Mouse (Mus musculus): ENCODE data around the gene Grid2. TPM values are rescaled to one million over a fixed set of nuclear protein-coding genes. Genes with fewer than 3 reads are reported as not detected.

Gene Grid2
- polyA plus RNA-seq, 1 experiment from 2014 or later: 1.8 TPM

GRCm38 (mm10) chr6:64293761-64294160 lies 1038.1 kb downstream of the Grid2 start:
- Histone ChIP-seq H3K4me2 (no peak overlapping the region), H3K9ac (no peak overlapping the region), H3K4me1 (no peaks in the 10 kb centered on the region), H3K36me3 (replicated peaks) (no peaks in the 10 kb centered on the region), H3K4me3 (replicated peaks) (no peak overlapping the region), H3K9me3 (no peaks in the 10 kb centered on the region), H3K27ac (no peak overlapping the region), H3K27me3 (no peaks in the 10 kb centered on the region)
- ATAC-seq (ENCODE audit: low FRiP score): no peak
- WGBS: 74% methylated on average over 1 of the region's 1 CpGs

- WGBS: 64% methylated on average over 1 of the region's 1 CpGs
- Histone ChIP-seq H3K27ac (no peak overlapping the region), H3K9ac (no peak overlapping the region), H3K36me3 (replicated peaks) (no peaks in the 10 kb centered on the region), H3K4me2 (no peak overlapping the region), H3K9me3 (no peaks in the 10 kb centered on the region), H3K4me1 (no peaks in the 10 kb centered on the region), H3K4me3 (replicated peaks) (no peak overlapping the region), H3K27me3 (no peaks in the 10 kb centered on the region)
- ATAC-seq (ENCODE audit: low FRiP score): no peak
These were observed 1042.0 kb downstream of the Grid2 start for GRCm38 (mm10) chr6:64297633-64298032.

- Histone ChIP-seq H3K27ac (no peak overlapping the region), H3K4me3 (replicated peaks) (no peak overlapping the region), H3K9ac (no peak overlapping the region), H3K9me3 (no peaks in the 10 kb centered on the region), H3K4me2 (no peak overlapping the region), H3K36me3 (replicated peaks) (no peaks in the 10 kb centered on the region), H3K4me1 (no peaks in the 10 kb centered on the region), H3K27me3 (no peaks in the 10 kb centered on the region)
- 77% methylated on average over 2 of the region's 2 CpGs for WGBS
- ATAC-seq (ENCODE audit: low FRiP score): no peak
These were observed 1049.2 kb downstream of the Grid2 start for GRCm38 (mm10) chr6:64304709-64305476.

- Histone ChIP-seq H3K4me1 (no peaks in the 10 kb centered on the region), H3K27me3 (no peaks in the 10 kb centered on the region), H3K9me3 (no peaks in the 10 kb centered on the region), H3K4me3 (replicated peaks) (no peak overlapping the region), H3K4me2 (no peak overlapping the region), H3K36me3 (replicated peaks) (no peaks in the 10 kb centered on the region), H3K9ac (no peak overlapping the region), H3K27ac (no peak overlapping the region)
- 76% methylated on average over 1 of the region's 1 CpGs for WGBS
- ATAC-seq (ENCODE audit: low FRiP score): no peak
These were observed 1053.0 kb downstream of the Grid2 start for GRCm38 (mm10) chr6:64308631-64309030.

GRCm38 (mm10) chr6:64313132-64313531 lies 1057.5 kb downstream of the Grid2 start:
- Histone ChIP-seq H3K9me3 (no peaks in the 10 kb centered on the region), H3K4me2 (no peak overlapping the region), H3K4me1 (no peaks in the 10 kb centered on the region), H3K27me3 (no peaks in the 10 kb centered on the region), H3K9ac (no peak overlapping the region), H3K27ac (no peak overlapping the region), H3K36me3 (replicated peaks) (no peaks in the 10 kb centered on the region), H3K4me3 (replicated peaks) (no peak overlapping the region)
- WGBS: 77% methylated on average over 1 of the region's 1 CpGs
- no peak for ATAC-seq (ENCODE audit: low FRiP score)

GRCm38 (mm10) chr6:64326936-64327335 lies 1071.3 kb downstream of the Grid2 start:
- Histone ChIP-seq H3K4me1 (no peaks in the 10 kb centered on the region), H3K9me3 (no peaks in the 10 kb centered on the region), H3K36me3 (replicated peaks) (no peaks in the 10 kb centered on the region), H3K27me3 (no peaks in the 10 kb centered on the region), H3K4me2 (no peak overlapping the region), H3K27ac (no peak overlapping the region), H3K4me3 (replicated peaks) (no peak overlapping the region), H3K9ac (no peak overlapping the region)
- WGBS: 88% methylated on average over 1 of the region's 1 CpGs
- no peak for ATAC-seq (ENCODE audit: low FRiP score)

- Histone ChIP-seq H3K36me3 (replicated peaks) (no peaks in the 10 kb centered on the region), H3K27ac (no peak overlapping the region), H3K9ac (no peak overlapping the region), H3K27me3 (no peaks in the 10 kb centered on the region), H3K4me3 (replicated peaks) (no peak overlapping the region), H3K4me2 (no peak overlapping the region), H3K9me3 (no peaks in the 10 kb centered on the region), H3K4me1 (no peaks in the 10 kb centered on the region)
- no peak for ATAC-seq (ENCODE audit: low FRiP score)
- 77% methylated on average over 3 of the region's 3 CpGs for WGBS
These were observed 1072.2 kb downstream of the Grid2 start for GRCm38 (mm10) chr6:64327876-64328275.

GRCm38 (mm10) chr6:64398413-64399098 lies 1142.9 kb downstream of the Grid2 start:
- no peak overlapping the region for H3K9ac ChIP-seq
- no peaks in the 10 kb centered on the region for H3K36me3 ChIP-seq (replicated peaks)
- no peaks in the 10 kb centered on the region for H3K27me3 ChIP-seq
- ATAC-seq (ENCODE audit: low FRiP score): no peak
- H3K9me3 ChIP-seq: no peaks in the 10 kb centered on the region
- WGBS: 94% methylated on average over 4 of the region's 4 CpGs
- H3K27ac ChIP-seq: no peak overlapping the region
- no peak overlapping the region for H3K4me2 ChIP-seq
- no peaks in the 10 kb centered on the region for H3K4me1 ChIP-seq
- H3K4me3 ChIP-seq (replicated peaks): no peak overlapping the region

GRCm38 (mm10) chr6:64427658-64428057 lies 1172.0 kb downstream of the Grid2 start:
- H3K9me3 ChIP-seq: no peaks in the 10 kb centered on the region
- no peaks in the 10 kb centered on the region for H3K27me3 ChIP-seq
- H3K4me2 ChIP-seq: no peak overlapping the region
- H3K4me1 ChIP-seq: no peaks in the 10 kb centered on the region
- H3K36me3 ChIP-seq (replicated peaks): no peaks in the 10 kb centered on the region
- no peak overlapping the region for H3K27ac ChIP-seq
- ATAC-seq (ENCODE audit: low FRiP score): no peak
- H3K9ac ChIP-seq: no peak overlapping the region
- no peak overlapping the region for H3K4me3 ChIP-seq (replicated peaks)

- H3K27ac ChIP-seq: no peak overlapping the region
- no peaks in the 10 kb centered on the region for H3K4me1 ChIP-seq
- H3K27me3 ChIP-seq: no peaks in the 10 kb centered on the region
- H3K36me3 ChIP-seq (replicated peaks): no peaks in the 10 kb centered on the region
- no peak overlapping the region for H3K4me3 ChIP-seq (replicated peaks)
- 67% methylated on average over 1 of the region's 1 CpGs for WGBS
- ATAC-seq (ENCODE audit: low FRiP score): no peak
- H3K9me3 ChIP-seq: no peaks in the 10 kb centered on the region
- no peak overlapping the region for H3K9ac ChIP-seq
- no peak overlapping the region for H3K4me2 ChIP-seq
These were observed 1173.2 kb downstream of the Grid2 start for GRCm38 (mm10) chr6:64428898-64429297.

GRCm38 (mm10) chr6:64448127-64448526 lies 1192.5 kb downstream of the Grid2 start:
- 87% methylated on average over 5 of the region's 5 CpGs for WGBS
- no peak overlapping the region for H3K4me2 ChIP-seq
- no peak overlapping the region for H3K27ac ChIP-seq
- no peaks in the 10 kb centered on the region for H3K4me1 ChIP-seq
- no peaks in the 10 kb centered on the region for H3K36me3 ChIP-seq (replicated peaks)
- H3K9me3 ChIP-seq: no peaks in the 10 kb centered on the region
- no peak overlapping the region for H3K9ac ChIP-seq
- H3K4me3 ChIP-seq (replicated peaks): no peak overlapping the region
- no peak for ATAC-seq (ENCODE audit: low FRiP score)
- H3K27me3 ChIP-seq: no peaks in the 10 kb centered on the region

GRCm38 (mm10) chr6:64448864-64449355 lies 1193.2 kb downstream of the Grid2 start:
- Histone ChIP-seq H3K4me1 (no peaks in the 10 kb centered on the region), H3K27me3 (no peaks in the 10 kb centered on the region), H3K9ac (no peak overlapping the region), H3K9me3 (no peaks in the 10 kb centered on the region), H3K4me3 (replicated peaks) (no peak overlapping the region), H3K36me3 (replicated peaks) (no peaks in the 10 kb centered on the region), H3K4me2 (no peak overlapping the region), H3K27ac (no peak overlapping the region)
- 62% methylated on average over 4 of the region's 4 CpGs for WGBS
- no peak for ATAC-seq (ENCODE audit: low FRiP score)

GRCm38 (mm10) chr6:64450770-64451169 lies 1195.1 kb downstream of the Grid2 start:
- WGBS: 89% methylated on average over 3 of the region's 3 CpGs
- Histone ChIP-seq H3K4me1 (no peaks in the 10 kb centered on the region), H3K9me3 (no peaks in the 10 kb centered on the region), H3K27ac (no peak overlapping the region), H3K4me3 (replicated peaks) (no peak overlapping the region), H3K36me3 (replicated peaks) (no peaks in the 10 kb centered on the region), H3K9ac (no peak overlapping the region), H3K4me2 (no peak overlapping the region), H3K27me3 (no peaks in the 10 kb centered on the region)
- no peak for ATAC-seq (ENCODE audit: low FRiP score)

Measured in forebrain, embryonic 12.5 days (tissue).